Mouse (Mus musculus): Measurements from ENCODE around the gene Zc3h15.

- TF ChIP-seq CTCF (IDR thresholded peaks at IDR 0.05; ENCODE audit: insufficient read depth, low read depth, low read length) (no peak), POLR2A (IDR thresholded peaks at IDR 0.05; ENCODE audit: insufficient read depth, low read depth, low read length) (no peak)
Observed at GRCm38 (mm10) chr2:83694061-83694460, 49.8 kb downstream of the Zc3h15 start.
